Mouse (Mus musculus) intestine, embryonic 15.5 days (tissue): Measurements from ENCODE around the gene Rasgrp4. TPM values are rescaled to one million over a fixed set of nuclear protein-coding genes. Genes with fewer than 3 reads are reported as not detected.

Experiments used
- polyA plus RNA-seq: library from polyadenylated mRNA; unstranded; fragments of >200 nt; fragmentation: Nextera tagmentation; extraction: Ambion mirVana; gene quantifications from 2 replicates; pipeline ENCODE4 v1.2.1, GENCODE M21; 2015

Gene Rasgrp4
- polyA plus RNA-seq, 1 experiment from 2014 or later = 0.44 TPM

Other genes starting within 250 kb of the Rasgrp4 start
- 340 and 361 TPM in 2 replicates for gene Actn4, start 172.5 kb upstream of the Rasgrp4 start, polyA plus RNA-seq
- gene Eif3k, start 153.0 kb upstream of the Rasgrp4 start, polyA plus RNA-seq = 359 and 375 TPM in 2 replicates
- 6.3 and 7.7 TPM in 2 replicates for gene Map4k1, start 152.8 kb upstream of the Rasgrp4 start, polyA plus RNA-seq
- 0.67 and 1.00 TPM in 2 replicates for gene Ryr1, start 9.7 kb upstream of the Rasgrp4 start, polyA plus RNA-seq
- 48.7 and 49.3 TPM in 2 replicates for gene Fam98c, start 21.4 kb downstream of the Rasgrp4 start, polyA plus RNA-seq
- gene Ggn, start 35.4 kb downstream of the Rasgrp4 start, polyA plus RNA-seq = 0.49 and 0.76 TPM in 2 replicates
- 1.4 and 2.0 TPM in 2 replicates for gene Spred3, start 35.6 kb downstream of the Rasgrp4 start, polyA plus RNA-seq
- gene Psmd8, start 45.9 kb downstream of the Rasgrp4 start, polyA plus RNA-seq = 244 and 249 TPM in 2 replicates
- 0.81 and 0.99 TPM in 2 replicates for gene Catsperg1, start 79.2 kb downstream of the Rasgrp4 start, polyA plus RNA-seq
- gene Kcnk6, start 97.7 kb downstream of the Rasgrp4 start, polyA plus RNA-seq = 1.9 and 2.2 TPM in 2 replicates
- 77.7 and 86.6 TPM in 2 replicates for gene Yif1b, start 103.5 kb downstream of the Rasgrp4 start, polyA plus RNA-seq
- 178 and 182 TPM in 2 replicates for gene 2200002D01Rik, start 113.6 kb downstream of the Rasgrp4 start, polyA plus RNA-seq
- 633 and 716 TPM in 2 replicates for gene Spint2, start 147.1 kb downstream of the Rasgrp4 start, polyA plus RNA-seq
- gene Ppp1r14a, start 154.5 kb downstream of the Rasgrp4 start, polyA plus RNA-seq = 44.3 and 50.7 TPM in 2 replicates
- gene Dpf1, start 169.1 kb downstream of the Rasgrp4 start, polyA plus RNA-seq = 6.7 and 6.8 TPM in 2 replicates